Mouse (Mus musculus) E14TG2a.4 (cell line): ENCODE results near the gene Dzip1l.

Experiments used
- H3K27me3 ChIP-seq: 2 replicates; pipeline ENCODE4 v1.6.1; 2014; ENCODE audit warnings: low read length, control low read depth; ENCODE audit not compliant: insufficient read depth
- H3K36me3 ChIP-seq: 2 replicates; pipeline ENCODE4 v1.6.1; 2014; ENCODE audit warnings: low read length, control low read depth; ENCODE audit not compliant: insufficient read depth
- H3K4me1 ChIP-seq: replicated peaks from 2 replicates; pipeline ENCODE4 v1.6.1; 2014; ENCODE audit warnings: low read depth, low read length, control low read depth
- H3K4me3 ChIP-seq: replicated peaks from 2 replicates; pipeline ENCODE4 v1.5.1; 2014; ENCODE audit warnings: mild to moderate bottlenecking, low read length
- H3K9me3 ChIP-seq: 2 replicates; pipeline ENCODE4 v1.6.1; 2014; ENCODE audit warnings: low read length, control low read depth
- CTCF ChIP-seq: conservative IDR thresholded peaks from 2 replicates; pipeline ENCODE4 v1.5.1; 2014; ENCODE audit warnings: low read length
- NANOG ChIP-seq: IDR thresholded peaks from 2 replicates; pipeline ENCODE4 v1.6.1; 2014; ENCODE audit warnings: borderline replicate concordance, low read length, mixed read lengths
- POU5F1 ChIP-seq: IDR thresholded peaks from 2 replicates; pipeline ENCODE4 v1.6.1; 2014; ENCODE audit warnings: low read length, borderline replicate concordance

The Dzip1l gene

GRCm38 (mm10) chr9:99637227-99637626 is 7.9 kb downstream of the Dzip1l start:
- no peaks in the 10 kb centered on the region for H3K9me3 ChIP-seq
- peaks cover 9% of the 10 kb centered on the region; the same call in 1 of the 2 replicates for H3K4me1 ChIP-seq
- H3K4me3 ChIP-seq = peak overlapping the region; percentile 51
- peaks cover 2% of the 10 kb centered on the region; the same call in 1 of the 2 replicates for H3K27me3 ChIP-seq
- peaks cover 7% of the 10 kb centered on the region for H3K36me3 ChIP-seq
- TF ChIP-seq NANOG = no peak
- TF ChIP-seq POU5F1 = no peak
- TF ChIP-seq CTCF = no peak

GRCm38 (mm10) chr9:99637736-99638135 is 8.4 kb downstream of the Dzip1l start:
- Histone ChIP-seq H3K9me3 (no peaks in the 10 kb centered on the region), H3K27me3 (no peaks in the 10 kb centered on the region), H3K4me1 (peaks cover 9% of the 10 kb centered on the region; the same call in 1 of the 2 replicates), H3K36me3 (peaks cover 7% of the 10 kb centered on the region), H3K4me3 (peak overlapping the region; percentile 51)
- TF ChIP-seq POU5F1 (no peak), NANOG (no peak), CTCF (no peak)

GRCm38 (mm10) chr9:99639957-99640356 is 10.7 kb downstream of the Dzip1l start:
- Histone ChIP-seq H3K36me3 (peaks cover 9% of the 10 kb centered on the region), H3K4me3 (no peak overlapping the region), H3K9me3 (no peaks in the 10 kb centered on the region), H3K4me1 (peaks cover 9% of the 10 kb centered on the region; the same call in 1 of the 2 replicates), H3K27me3 (no peaks in the 10 kb centered on the region)
- TF ChIP-seq NANOG = no peak
- no peak for TF ChIP-seq CTCF
- TF ChIP-seq POU5F1 = no peak

DNA sequence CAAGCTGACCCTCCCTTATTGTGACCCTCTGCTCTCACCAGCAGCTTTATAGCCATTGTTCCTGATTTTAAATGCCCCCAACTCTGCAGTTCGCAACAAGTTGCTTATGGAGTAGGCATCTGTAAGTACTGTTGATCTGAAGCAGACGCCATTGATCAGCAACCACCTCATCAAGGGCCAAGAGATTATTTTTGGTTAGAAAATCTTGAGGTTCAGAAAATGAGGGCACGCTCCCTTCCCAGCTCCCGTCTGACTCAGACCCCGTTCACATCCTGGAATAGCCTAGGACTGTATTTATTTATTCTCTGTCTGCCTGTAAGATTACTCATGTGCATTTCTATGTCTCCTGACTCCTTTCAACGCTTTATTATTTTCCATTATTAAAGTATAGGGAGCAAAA is 16.1 kb downstream of the Dzip1l start:
- H3K4me1 ChIP-seq = no peaks in the 10 kb centered on the region
- TF ChIP-seq POU5F1 = no peak
- TF ChIP-seq CTCF = no peak
- no peak for TF ChIP-seq NANOG
- H3K27me3 ChIP-seq = no peaks in the 10 kb centered on the region
- H3K9me3 ChIP-seq = no peaks in the 10 kb centered on the region
- no peak overlapping the region for H3K4me3 ChIP-seq
- H3K36me3 ChIP-seq = peaks cover 8% of the 10 kb centered on the region; the same call in 1 of the 2 replicates

- H3K36me3 ChIP-seq = peaks cover 14% of the 10 kb centered on the region
- H3K9me3 ChIP-seq = no peaks in the 10 kb centered on the region
- no peak for TF ChIP-seq CTCF
- no peak for TF ChIP-seq POU5F1
- no peak for TF ChIP-seq NANOG
- H3K27me3 ChIP-seq = no peaks in the 10 kb centered on the region
- no peaks in the 10 kb centered on the region for H3K4me1 ChIP-seq
- no peak overlapping the region for H3K4me3 ChIP-seq
These were observed 16.8 kb downstream of the Dzip1l start for GRCm38 (mm10) chr9:99646102-99646501.

DNA sequence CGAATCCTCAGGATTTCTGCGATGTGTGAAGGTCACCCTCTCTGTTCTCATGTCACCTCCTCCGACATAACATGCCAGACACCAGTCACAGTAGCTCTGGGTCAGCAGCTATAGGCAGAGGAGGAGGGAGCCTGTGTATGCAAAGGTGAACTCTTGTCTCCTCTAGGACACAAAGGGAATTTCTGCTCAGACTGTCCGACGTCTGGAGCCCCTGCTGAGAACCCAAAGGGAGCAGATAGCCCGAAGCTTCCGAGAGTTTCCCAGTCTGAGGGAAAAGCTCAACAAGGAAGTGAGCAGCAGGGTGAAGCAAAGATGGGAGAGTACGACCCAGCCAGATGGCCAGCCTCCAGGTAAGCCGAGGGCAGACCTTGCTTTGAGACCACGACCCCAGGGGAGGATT is 31.5 kb downstream of the Dzip1l start:
- Histone ChIP-seq H3K4me1 (peaks cover 34% of the 10 kb centered on the region), H3K36me3 (peaks cover 8% of the 10 kb centered on the region; the same call in 1 of the 2 replicates), H3K27me3 (peaks cover 10% of the 10 kb centered on the region), H3K9me3 (no peaks in the 10 kb centered on the region), H3K4me3 (no peak overlapping the region)
- TF ChIP-seq NANOG (no peak), CTCF (no peak), POU5F1 (no peak)

- peaks cover 10% of the 10 kb centered on the region for H3K27me3 ChIP-seq
These were observed 32.4 kb downstream of the Dzip1l start for GRCm38 (mm10) chr9:99661606-99662166.

DNA sequence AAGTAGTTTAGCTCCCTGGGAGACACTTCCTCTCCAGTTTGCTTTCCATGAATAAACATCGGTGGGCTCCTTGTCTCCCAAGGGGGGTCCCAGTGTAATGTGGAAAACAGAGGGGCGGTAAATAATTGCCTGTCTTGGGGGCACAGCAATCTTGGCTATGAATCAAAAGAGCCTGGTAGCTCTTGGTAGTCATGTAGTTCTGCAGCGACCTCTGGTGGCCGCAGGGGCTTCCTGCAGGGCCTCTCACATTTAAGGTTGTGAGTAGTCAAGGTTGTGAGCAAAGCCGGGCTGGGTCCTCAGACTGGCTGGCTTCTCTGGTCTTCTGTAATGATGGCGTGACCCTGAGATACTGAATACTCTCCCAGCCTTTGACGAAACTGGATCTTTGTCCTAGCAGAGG is 33.1 kb downstream of the Dzip1l start:
- TF ChIP-seq NANOG (no peak), CTCF (peak; percentile 95), POU5F1 (no peak)

More at GRCm38 (mm10) chr9:99661606-99662166, 32.4 kb downstream of the Dzip1l start:
- H3K36me3 ChIP-seq = 0 out of 2 replicates have a peak, but pooled peaks cover 6% of the 10 kb centered on the region
- peaks cover 34% of the 10 kb centered on the region for H3K4me1 ChIP-seq
- no peak for TF ChIP-seq NANOG
- TF ChIP-seq POU5F1 = no peak
- TF ChIP-seq CTCF = no peak
- H3K4me3 ChIP-seq = no peak overlapping the region; the same call in 1 of the 2 replicates
- no peaks in the 10 kb centered on the region for H3K9me3 ChIP-seq

More for the DNA sequence above, 33.1 kb downstream of the Dzip1l start:
- H3K4me1 ChIP-seq = peaks cover 34% of the 10 kb centered on the region
- H3K36me3 ChIP-seq = 0 out of 2 replicates have a peak, but pooled peaks cover 9% of the 10 kb centered on the region
- H3K27me3 ChIP-seq = peaks cover 10% of the 10 kb centered on the region
- H3K4me3 ChIP-seq = no peak overlapping the region
- H3K9me3 ChIP-seq = no peaks in the 10 kb centered on the region
